Mouse (Mus musculus) myocyte (in vitro differentiated cells): ENCODE measurements at regions not wholly inside any gene's neighbourhood (a gene's known extent, or its start where the extent isn't known, plus 50 kb on each side); places are given as distances from the start of the nearest gene placed in this dataset.

Experiments
- H3K27me3 ChIP-seq: one replicate; pipeline ENCODE4 v1.6.1; 2011; ENCODE audit not compliant: control insufficient read depth, insufficient read depth, insufficient read length
- H3K36me3 ChIP-seq: one replicate; pipeline ENCODE4 v1.6.1; 2011; ENCODE audit not compliant: control insufficient read depth, insufficient read depth
- H3K4me2 ChIP-seq: one replicate; pipeline ENCODE4 v1.6.1; 2011; ENCODE audit warnings: low read depth, control low read depth
- H3K4me3 ChIP-seq: one replicate; pipeline ENCODE4 v1.5.1; 2011; ENCODE audit warnings: mild to moderate bottlenecking, control low read depth, moderate library complexity
- H3K79me2 ChIP-seq: one replicate; pipeline ENCODE4 v1.6.1; 2011; ENCODE audit not compliant: control insufficient read depth, insufficient read depth
- H3ac ChIP-seq: one replicate; pipeline ENCODE4 v1.6.1; 2011; ENCODE audit not compliant: control insufficient read depth, insufficient read length
- CEBPB ChIP-seq: IDR thresholded peaks from 2 replicates; pipeline ENCODE4 v1.6.1; 2011; ENCODE audit warnings: mild to moderate bottlenecking, moderate library complexity; ENCODE audit not compliant: poor library complexity, insufficient read depth, severe bottlenecking
- E2F4 ChIP-seq: IDR thresholded peaks from one replicate; pipeline ENCODE4 v1.6.1; 2011; ENCODE audit warnings: mild to moderate bottlenecking, control low read depth, moderate library complexity; ENCODE audit not compliant: insufficient read depth
- MAX ChIP-seq: IDR thresholded peaks from one replicate; pipeline ENCODE4 v1.6.1; 2011; ENCODE audit warnings: low read depth, mild to moderate bottlenecking, control low read depth
- MYOD1 ChIP-seq, 3 experiments: IDR thresholded peaks; one replicate each; pipeline ENCODE4 v1.6.1; 2011; ENCODE audit warnings: control low read depth in 2 of 3, low read depth in 2 of 3, mild to moderate bottlenecking in 2 of 3, moderate library complexity in 1 of 3; ENCODE audit not compliant: insufficient read length in 2 of 3, control insufficient read depth in 1 of 3
- MYOG ChIP-seq, 3 experiments: IDR thresholded peaks; one replicate each; pipeline ENCODE4 v1.6.1; 2011; ENCODE audit warnings: control low read depth in 2 of 3, low read depth in 2 of 3, mild to moderate bottlenecking in 2 of 3; ENCODE audit not compliant: insufficient read length in 2 of 3, control insufficient read depth in 1 of 3, insufficient read depth in 1 of 3
- POLR2A ChIP-seq: IDR thresholded peaks from one replicate; pipeline ENCODE4 v1.6.1; 2011; ENCODE audit warnings: low read depth, mild to moderate bottlenecking, control low read depth, moderate library complexity; ENCODE audit not compliant: insufficient read length
- POLR2AphosphoS2 ChIP-seq: IDR thresholded peaks from one replicate; pipeline ENCODE4 v1.6.1; 2011; ENCODE audit warnings: low read depth, control low read depth; ENCODE audit not compliant: insufficient read length
- REST ChIP-seq: IDR thresholded peaks from one replicate; pipeline ENCODE4 v1.6.1; 2011; ENCODE audit warnings: mild to moderate bottlenecking, control low read depth, moderate library complexity; ENCODE audit not compliant: insufficient read depth, insufficient read length
- SRF ChIP-seq: IDR thresholded peaks from one replicate; pipeline ENCODE4 v1.6.1; 2011; ENCODE audit warnings: low read depth; ENCODE audit not compliant: control insufficient read depth, insufficient read length
- TCF12 ChIP-seq: IDR thresholded peaks from one replicate; pipeline ENCODE4 v1.6.1; 2011; ENCODE audit warnings: mild to moderate bottlenecking, control low read depth; ENCODE audit not compliant: poor library complexity, insufficient read depth, severe bottlenecking
- TCF3 ChIP-seq: IDR thresholded peaks from one replicate; pipeline ENCODE4 v1.6.1; 2011; ENCODE audit warnings: low read depth, control low read depth; ENCODE audit not compliant: insufficient read length
- USF1 ChIP-seq: IDR thresholded peaks from one replicate; pipeline ENCODE4 v1.6.1; 2011; ENCODE audit warnings: low read depth, mild to moderate bottlenecking, control low read depth, moderate library complexity

GRCm38 (mm10) chr17:13658321-13658978 lies 101.9 kb upstream of the Afdn start:
- TF ChIP-seq MYOD1 (IDR thresholded peaks at IDR 0.05; ENCODE audit: control insufficient read depth in 1 of 3, insufficient read length in 2 of 3, low read depth in 2 of 3) (no peak), REST (no peak), POLR2A (no peak), E2F4 (no peak), MYOG (IDR thresholded peaks at IDR 0.05; ENCODE audit: control insufficient read depth in 1 of 3, insufficient read depth in 1 of 3, insufficient read length in 2 of 3, low read depth in 2 of 3) (no peak), SRF (no peak), MAX (no peak), POLR2AphosphoS2 (no peak), USF1 (no peak), CEBPB (no peak), TCF3 (no peak), TCF12 (no peak)
- Histone ChIP-seq H3K4me3 (no peak overlapping the region), H3ac (no peak overlapping the region), H3K27me3 (no peaks in the 10 kb centered on the region), H3K36me3 (no peaks in the 10 kb centered on the region), H3K79me2 (no peaks in the 10 kb centered on the region), H3K4me2 (no peak overlapping the region)

DNA sequence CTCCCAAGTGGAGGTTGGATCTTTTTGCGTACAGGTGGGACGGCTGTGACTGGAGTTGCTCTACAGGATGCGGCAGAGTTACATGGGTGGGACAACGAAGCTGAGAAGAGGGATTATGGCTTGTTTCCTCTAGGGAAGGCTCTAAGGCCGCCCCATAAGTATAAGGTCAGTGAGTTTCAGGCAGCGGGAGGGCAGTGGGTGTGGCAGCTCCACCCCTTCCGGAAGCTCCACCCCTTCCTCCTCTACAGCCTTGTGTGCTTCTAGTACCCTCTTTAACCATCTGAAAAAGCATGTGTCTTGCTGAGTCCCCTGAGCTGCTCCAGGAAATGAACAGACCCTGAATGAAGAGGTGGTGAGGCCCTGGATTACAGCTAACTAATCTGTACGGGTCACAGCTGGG lies 101.2 kb upstream of the Afdn start:
- H3K4me2 ChIP-seq = no peak overlapping the region
- H3ac ChIP-seq = no peak overlapping the region
- TF ChIP-seq MAX = no peak
- no peak for TF ChIP-seq USF1
- TF ChIP-seq E2F4 = no peak
- no peak for TF ChIP-seq POLR2AphosphoS2
- TF ChIP-seq MYOD1 (IDR thresholded peaks at IDR 0.05; ENCODE audit: control insufficient read depth in 1 of 3, insufficient read length in 2 of 3, low read depth in 2 of 3) = no peak
- no peak for TF ChIP-seq CEBPB
- TF ChIP-seq SRF = no peak
- TF ChIP-seq TCF12 = no peak
- TF ChIP-seq REST = no peak
- no peak for TF ChIP-seq MYOG (IDR thresholded peaks at IDR 0.05; ENCODE audit: control insufficient read depth in 1 of 3, insufficient read depth in 1 of 3, insufficient read length in 2 of 3, low read depth in 2 of 3)
- TF ChIP-seq TCF3 = no peak
- no peak for TF ChIP-seq POLR2A
- no peak overlapping the region for H3K4me3 ChIP-seq
- H3K27me3 ChIP-seq = no peaks in the 10 kb centered on the region
- no peaks in the 10 kb centered on the region for H3K79me2 ChIP-seq
- H3K36me3 ChIP-seq = no peaks in the 10 kb centered on the region

GRCm38 (mm10) chr17:13659943-13660342 lies 100.4 kb upstream of the Afdn start:
- Histone ChIP-seq H3K27me3 (no peaks in the 10 kb centered on the region), H3ac (no peak overlapping the region), H3K4me2 (no peak overlapping the region), H3K4me3 (no peak overlapping the region), H3K79me2 (no peaks in the 10 kb centered on the region), H3K36me3 (no peaks in the 10 kb centered on the region)
- TF ChIP-seq MYOD1 (IDR thresholded peaks at IDR 0.05; ENCODE audit: control insufficient read depth in 1 of 3, insufficient read length in 2 of 3, low read depth in 2 of 3) = no peak
- TF ChIP-seq USF1 = no peak
- TF ChIP-seq TCF3 = no peak
- no peak for TF ChIP-seq MAX
- no peak for TF ChIP-seq SRF
- TF ChIP-seq MYOG (IDR thresholded peaks at IDR 0.05; ENCODE audit: control insufficient read depth in 1 of 3, insufficient read depth in 1 of 3, insufficient read length in 2 of 3, low read depth in 2 of 3) = no peak
- no peak for TF ChIP-seq POLR2AphosphoS2
- TF ChIP-seq TCF12 = no peak
- TF ChIP-seq POLR2A = no peak
- TF ChIP-seq REST = no peak
- TF ChIP-seq E2F4 = no peak
- no peak for TF ChIP-seq CEBPB

DNA sequence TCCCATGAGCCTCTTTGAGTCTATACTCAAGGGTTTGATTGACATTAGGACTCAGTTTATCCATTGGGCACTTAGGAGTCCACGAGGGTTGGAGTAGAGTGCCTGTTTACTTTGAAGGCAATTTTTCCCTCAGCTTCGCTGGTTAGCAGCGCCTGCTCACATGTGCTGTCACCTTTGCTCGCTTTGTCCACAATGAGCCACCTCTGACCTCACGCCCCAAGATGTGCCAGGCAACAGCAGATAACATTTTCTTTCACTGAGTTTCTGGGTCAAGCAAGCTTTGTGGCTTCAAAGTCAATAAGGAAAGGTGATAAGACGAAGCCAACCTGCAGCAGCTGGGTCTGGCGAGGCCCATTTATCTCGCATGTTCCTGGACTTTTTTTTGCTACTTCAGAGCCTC lies 99.3 kb upstream of the Afdn start:
- H3K4me2 ChIP-seq = no peak overlapping the region
- no peak for TF ChIP-seq USF1
- TF ChIP-seq CEBPB = no peak
- no peak for TF ChIP-seq POLR2AphosphoS2
- TF ChIP-seq TCF12 = no peak
- TF ChIP-seq TCF3 = no peak
- TF ChIP-seq E2F4 = no peak
- no peak for TF ChIP-seq REST
- TF ChIP-seq MAX = no peak
- TF ChIP-seq MYOG (IDR thresholded peaks at IDR 0.05; ENCODE audit: control insufficient read depth in 1 of 3, insufficient read depth in 1 of 3, insufficient read length in 2 of 3, low read depth in 2 of 3) = no peak
- no peak for TF ChIP-seq POLR2A
- TF ChIP-seq SRF = no peak
- TF ChIP-seq MYOD1 (IDR thresholded peaks at IDR 0.05; ENCODE audit: control insufficient read depth in 1 of 3, insufficient read length in 2 of 3, low read depth in 2 of 3) = no peak
- no peak overlapping the region for H3ac ChIP-seq
- H3K36me3 ChIP-seq = no peaks in the 10 kb centered on the region
- no peaks in the 10 kb centered on the region for H3K79me2 ChIP-seq
- H3K4me3 ChIP-seq = no peak overlapping the region
- H3K27me3 ChIP-seq = no peaks in the 10 kb centered on the region
